Mouse (Mus musculus): ENCODE results near the gene Mymx. TPM values are rescaled to one million over a fixed set of nuclear protein-coding genes. Genes with fewer than 3 reads are reported as not detected.

The Mymx gene
- polyA plus RNA-seq, 1 experiment = 576 TPM

DNA sequence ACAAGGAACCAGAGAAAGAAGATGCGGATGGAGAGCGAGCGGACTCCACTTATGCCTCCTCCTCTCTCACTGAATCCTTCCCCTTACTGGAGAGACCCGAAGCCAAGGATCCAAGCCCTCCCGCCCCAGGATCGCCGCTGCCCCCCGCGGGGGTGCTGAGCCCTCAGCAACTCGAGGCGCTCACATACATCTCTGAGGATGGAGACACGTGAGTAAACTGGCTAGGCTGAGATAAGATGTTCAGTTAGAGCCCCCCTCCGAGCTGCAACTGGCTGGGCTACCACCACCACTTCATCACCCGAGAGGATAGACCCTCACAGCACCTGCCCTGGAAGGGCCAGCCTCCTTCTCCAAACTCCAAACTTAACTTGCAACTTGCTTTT lies 45.8 kb downstream of the Mymx start:
- H3K4me3 ChIP-seq = peak overlapping the region; percentile 48
- H3K4me2 ChIP-seq (ENCODE audit: low read depth) = peak overlapping the region; percentile 87
- TF ChIP-seq MYOD1 (IDR thresholded peaks at IDR 0.05; ENCODE audit: control insufficient read depth in 1 of 3, insufficient read length in 2 of 3, low read depth in 2 of 3) (no peak), USF1 (IDR thresholded peaks at IDR 0.05; ENCODE audit: low read depth) (no peak), REST (IDR thresholded peaks at IDR 0.05; ENCODE audit: insufficient read depth, insufficient read length) (no peak)
- H3K36me3 ChIP-seq (ENCODE audit: control insufficient read depth, insufficient read depth) = no peaks in the 10 kb centered on the region
- H3ac ChIP-seq (ENCODE audit: control insufficient read depth, insufficient read length) = peak overlapping the region; percentile 6
- no peaks in the 10 kb centered on the region for H3K27me3 ChIP-seq (ENCODE audit: control insufficient read depth, insufficient read depth, insufficient read length)
- H3K79me2 ChIP-seq (ENCODE audit: control insufficient read depth, insufficient read depth) = no peaks in the 10 kb centered on the region

DNA sequence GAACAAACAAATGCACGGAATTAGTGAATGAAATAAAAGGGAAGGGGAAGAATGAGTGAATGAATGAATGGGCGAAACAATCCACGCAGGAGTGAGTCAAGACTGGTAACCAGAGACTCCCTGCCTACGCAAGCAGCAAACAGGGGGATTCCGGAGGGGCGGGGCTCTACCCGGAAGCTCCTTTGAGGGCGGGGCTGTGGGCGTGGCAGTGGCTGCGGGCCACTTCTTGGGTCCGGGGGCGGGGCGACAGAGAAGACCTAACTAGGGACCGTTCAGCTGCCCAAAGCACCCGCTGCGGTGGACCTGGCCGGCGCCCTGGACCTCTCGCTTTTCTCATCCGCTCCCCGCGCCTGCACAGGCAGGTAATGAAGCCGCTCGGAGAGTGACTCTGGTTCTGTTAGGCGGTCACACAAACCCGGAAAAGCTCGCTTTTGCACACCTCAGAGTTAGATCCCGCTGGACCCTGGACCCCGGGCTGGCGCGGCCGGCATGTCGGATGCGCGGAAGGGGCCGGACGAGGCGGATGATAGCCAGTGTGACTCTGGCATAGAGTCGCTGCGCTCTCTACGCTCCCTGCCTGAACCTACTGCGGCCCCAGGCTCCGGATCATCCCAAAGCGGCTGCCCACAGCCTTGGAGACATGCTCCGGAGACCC lies 46.3 kb downstream of the Mymx start, which contains the start of gene Nfkbie:
TSS of gene Nfkbie (plus strand) at position 252 of the 655 bp plus-strand sequence.
- Histone ChIP-seq H3K79me2 (ENCODE audit: control insufficient read depth, insufficient read depth) (no peaks in the 10 kb centered on the region), H3K27me3 (ENCODE audit: control insufficient read depth, insufficient read depth, insufficient read length) (peaks cover 1% of the 10 kb centered on the region), H3K36me3 (ENCODE audit: control insufficient read depth, insufficient read depth) (no peaks in the 10 kb centered on the region), H3K4me3 (peak within 1 kb of the TSS; percentile 48), H3ac (ENCODE audit: control insufficient read depth, insufficient read length) (peak within 1 kb of the TSS; percentile 6), H3K4me2 (ENCODE audit: low read depth) (peak within 1 kb of the TSS; percentile 87)
- no peak for TF ChIP-seq SRF (IDR thresholded peaks at IDR 0.05; ENCODE audit: control insufficient read depth, insufficient read length, low read depth)
- peak; percentile 64 for TF ChIP-seq POLR2A (IDR thresholded peaks at IDR 0.05; ENCODE audit: insufficient read length, low read depth)
- TF ChIP-seq POLR2AphosphoS2 (IDR thresholded peaks at IDR 0.05; ENCODE audit: insufficient read length, low read depth) = peak; percentile 70
- TF ChIP-seq MYOG (IDR thresholded peaks at IDR 0.05; ENCODE audit: control insufficient read depth in 1 of 3, insufficient read depth in 1 of 3, insufficient read length in 2 of 3, low read depth in 2 of 3) = no peak
- no peak for TF ChIP-seq REST (IDR thresholded peaks at IDR 0.05; ENCODE audit: insufficient read depth, insufficient read length)

DNA sequence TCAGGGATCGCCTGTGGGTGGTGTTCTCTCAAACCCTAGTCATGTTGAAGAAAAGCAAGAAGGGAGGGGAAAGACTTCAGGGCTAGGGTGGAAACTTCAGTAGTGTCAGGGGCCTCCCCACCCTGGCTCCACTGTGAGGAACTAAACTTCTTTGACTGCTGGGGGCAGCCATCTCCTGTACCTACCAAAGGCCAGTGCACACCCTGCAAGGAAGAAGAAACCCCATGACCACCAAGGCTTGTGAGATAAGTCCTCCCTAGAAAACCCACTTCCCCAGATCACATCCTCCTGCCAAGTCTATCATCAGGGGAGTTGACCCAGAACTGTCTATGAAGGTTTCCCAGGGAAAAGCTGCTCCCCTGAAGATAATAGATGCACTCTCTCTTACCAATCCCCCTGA lies 47.5 kb downstream of the Mymx start:
- no peak for TF ChIP-seq REST (IDR thresholded peaks at IDR 0.05; ENCODE audit: insufficient read depth, insufficient read length)
- no peak for TF ChIP-seq TCF3 (IDR thresholded peaks at IDR 0.05; ENCODE audit: insufficient read length, low read depth)
- no peak for TF ChIP-seq TCF12 (IDR thresholded peaks at IDR 0.05; ENCODE audit: insufficient read depth, poor library complexity, severe bottlenecking)
- no peak for TF ChIP-seq SRF (IDR thresholded peaks at IDR 0.05; ENCODE audit: control insufficient read depth, insufficient read length, low read depth)
- no peak for TF ChIP-seq MYOG (IDR thresholded peaks at IDR 0.05; ENCODE audit: control insufficient read depth in 1 of 3, insufficient read depth in 1 of 3, insufficient read length in 2 of 3, low read depth in 2 of 3)
- no peak for TF ChIP-seq MYOD1 (IDR thresholded peaks at IDR 0.05; ENCODE audit: control insufficient read depth in 1 of 3, insufficient read length in 2 of 3, low read depth in 2 of 3)
- TF ChIP-seq POLR2A (IDR thresholded peaks at IDR 0.05; ENCODE audit: insufficient read length, low read depth) = no peak
- no peak for TF ChIP-seq E2F4 (IDR thresholded peaks at IDR 0.05; ENCODE audit: insufficient read depth)
- TF ChIP-seq CEBPB (IDR thresholded peaks at IDR 0.05; ENCODE audit: insufficient read depth, poor library complexity, severe bottlenecking) = no peak
- no peak for TF ChIP-seq MAX (IDR thresholded peaks at IDR 0.05; ENCODE audit: low read depth)
- no peak for TF ChIP-seq POLR2AphosphoS2 (IDR thresholded peaks at IDR 0.05; ENCODE audit: insufficient read length, low read depth)
- TF ChIP-seq USF1 (IDR thresholded peaks at IDR 0.05; ENCODE audit: low read depth) = no peak
- Histone ChIP-seq H3ac (ENCODE audit: control insufficient read depth, insufficient read length) (no peak overlapping the region), H3K27me3 (ENCODE audit: control insufficient read depth, insufficient read depth, insufficient read length) (peaks cover 10% of the 10 kb centered on the region), H3K4me3 (no peak overlapping the region), H3K79me2 (ENCODE audit: control insufficient read depth, insufficient read depth) (no peaks in the 10 kb centered on the region), H3K4me2 (ENCODE audit: low read depth) (no peak overlapping the region), H3K36me3 (ENCODE audit: control insufficient read depth, insufficient read depth) (no peaks in the 10 kb centered on the region)

DNA sequence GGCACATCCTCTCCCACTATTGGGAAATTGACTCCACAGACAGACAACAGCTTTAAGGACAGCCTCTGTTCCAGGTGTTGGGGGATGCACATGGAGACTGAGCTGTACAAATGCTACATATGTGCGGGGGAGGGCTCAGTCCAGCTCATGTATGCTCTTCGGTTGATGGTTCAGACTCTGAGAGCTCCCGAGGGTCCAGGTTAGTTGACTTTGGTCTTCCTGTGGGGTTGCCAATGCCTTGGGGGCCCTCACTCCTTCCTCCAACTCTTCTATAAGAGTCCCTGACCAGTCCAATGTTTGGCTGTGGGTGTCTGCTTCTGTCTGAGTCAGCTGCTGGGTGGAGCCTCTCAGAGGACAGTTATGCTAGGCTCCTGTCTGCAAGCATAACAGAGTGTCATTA lies 48.8 kb downstream of the Mymx start:
- Histone ChIP-seq H3K4me2 (ENCODE audit: low read depth) (no peak overlapping the region), H3K4me3 (no peak overlapping the region), H3K79me2 (ENCODE audit: control insufficient read depth, insufficient read depth) (no peaks in the 10 kb centered on the region), H3ac (ENCODE audit: control insufficient read depth, insufficient read length) (no peak overlapping the region), H3K36me3 (ENCODE audit: control insufficient read depth, insufficient read depth) (no peaks in the 10 kb centered on the region), H3K27me3 (ENCODE audit: control insufficient read depth, insufficient read depth, insufficient read length) (peaks cover 24% of the 10 kb centered on the region)
- TF ChIP-seq MYOG (IDR thresholded peaks at IDR 0.05; ENCODE audit: control insufficient read depth in 1 of 3, insufficient read depth in 1 of 3, insufficient read length in 2 of 3, low read depth in 2 of 3) = no peak
- no peak for TF ChIP-seq USF1 (IDR thresholded peaks at IDR 0.05; ENCODE audit: low read depth)
- no peak for TF ChIP-seq TCF3 (IDR thresholded peaks at IDR 0.05; ENCODE audit: insufficient read length, low read depth)
- TF ChIP-seq CEBPB (IDR thresholded peaks at IDR 0.05; ENCODE audit: insufficient read depth, poor library complexity, severe bottlenecking) = no peak
- no peak for TF ChIP-seq POLR2AphosphoS2 (IDR thresholded peaks at IDR 0.05; ENCODE audit: insufficient read length, low read depth)
- no peak for TF ChIP-seq POLR2A (IDR thresholded peaks at IDR 0.05; ENCODE audit: insufficient read length, low read depth)

DNA sequence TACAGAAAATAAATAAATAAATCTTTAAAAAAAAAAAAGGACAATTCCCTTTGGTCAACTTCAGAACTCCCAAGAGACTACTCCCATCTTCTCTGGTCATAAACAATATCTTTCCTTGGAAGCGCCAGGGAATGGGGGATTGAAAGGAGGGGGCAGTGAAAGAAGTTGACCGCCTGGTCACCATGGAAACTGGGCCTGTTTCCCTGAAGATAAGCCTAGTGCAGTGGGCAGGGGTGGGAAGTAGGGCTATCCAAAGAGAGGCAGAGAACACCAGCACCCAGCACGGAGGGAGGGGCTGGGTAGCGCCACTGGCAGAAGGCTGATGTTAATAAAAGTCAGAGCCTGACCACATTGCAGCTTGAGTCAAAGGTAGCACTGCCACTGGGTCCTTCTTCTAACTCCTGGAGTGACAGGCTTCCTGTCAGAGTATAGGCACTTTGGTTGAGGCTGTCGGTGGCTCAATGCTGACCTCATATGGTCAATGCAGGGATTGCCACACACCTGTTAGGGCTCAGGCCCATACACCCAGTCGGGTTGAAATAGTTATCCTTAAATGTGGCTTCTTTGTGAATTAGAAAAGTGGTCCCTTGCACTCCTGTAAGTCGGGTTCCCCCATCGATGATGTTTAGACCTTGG lies 50.0 kb downstream of the Mymx start:
- H3K27me3 ChIP-seq (ENCODE audit: control insufficient read depth, insufficient read depth, insufficient read length) = peaks cover 26% of the 10 kb centered on the region
- TF ChIP-seq MYOD1 (IDR thresholded peaks at IDR 0.05; ENCODE audit: control insufficient read depth in 1 of 3, insufficient read length in 2 of 3, low read depth in 2 of 3) (peak; percentile 86 to 94 (median 92)), TCF12 (IDR thresholded peaks at IDR 0.05; ENCODE audit: insufficient read depth, poor library complexity, severe bottlenecking) (peak; percentile 48), MAX (IDR thresholded peaks at IDR 0.05; ENCODE audit: low read depth) (no peak), MYOG (IDR thresholded peaks at IDR 0.05; ENCODE audit: control insufficient read depth in 1 of 3, insufficient read depth in 1 of 3, insufficient read length in 2 of 3, low read depth in 2 of 3) (peak; percentile 45 to 79 (median 73)), USF1 (IDR thresholded peaks at IDR 0.05; ENCODE audit: low read depth) (no peak)
- H3K4me2 ChIP-seq (ENCODE audit: low read depth) = no peak overlapping the region
- H3ac ChIP-seq (ENCODE audit: control insufficient read depth, insufficient read length) = no peak overlapping the region
- H3K79me2 ChIP-seq (ENCODE audit: control insufficient read depth, insufficient read depth) = no peaks in the 10 kb centered on the region
- no peaks in the 10 kb centered on the region for H3K36me3 ChIP-seq (ENCODE audit: control insufficient read depth, insufficient read depth)
- H3K4me3 ChIP-seq = no peak overlapping the region
